Mouse (Mus musculus) olfactory bulb, adult 2 months (tissue): Measurements from ENCODE around the gene Syt8.

Experiments used
- CTCF ChIP-seq: fragments of 200-500 bp; IDR thresholded peaks from 2 replicates; pipeline ENCODE4 v1.5.1; 2012; ENCODE audit warnings: low read depth, mild to moderate bottlenecking, low read length, moderate library complexity; ENCODE audit not compliant: insufficient read depth
- POLR2A ChIP-seq: fragments of 200-500 bp; IDR thresholded peaks from 2 replicates; pipeline ENCODE4 v1.6.1; 2012; ENCODE audit warnings: mild to moderate bottlenecking, low read depth, low read length, moderate library complexity; ENCODE audit not compliant: insufficient read depth

DNA sequence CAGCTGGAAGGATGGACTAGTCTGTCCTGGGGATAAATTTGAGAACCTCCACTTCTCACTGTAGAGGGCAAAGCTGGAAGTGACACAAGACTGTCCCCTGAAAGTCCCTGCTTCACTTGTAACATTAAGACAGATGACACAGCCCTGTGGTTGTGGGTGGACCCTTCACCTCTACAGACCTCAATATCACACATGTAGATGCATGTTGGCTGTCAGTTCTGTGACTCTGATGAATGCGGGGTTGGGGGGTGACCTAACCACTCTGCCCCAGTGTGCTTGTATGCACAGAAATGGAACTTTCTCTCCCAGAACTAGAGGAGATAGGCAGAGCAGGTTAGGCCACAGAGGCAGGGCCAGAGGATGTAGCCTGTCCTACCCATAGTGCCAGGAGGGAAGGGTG is 38.0 kb upstream of the Syt8 start:
- TF ChIP-seq POLR2A (no peak), CTCF (no peak)
